Mouse (Mus musculus) heart, embryonic 14.5 days (tissue): ENCODE measurements around the gene Cacfd1. TPM values are rescaled to one million over a fixed set of nuclear protein-coding genes. Genes with fewer than 3 reads are reported as not detected.

Source experiments
- ATAC-seq: fragments of 200-750 bp; cut with Nextera tagmentation; 2 replicates; pipeline ENCODE4 v1.8.0; 2017; ENCODE audit warnings: low read depth, moderate TSS enrichment; ENCODE audit not compliant: insufficient number of reproducible peaks, insufficient read depth, low FRiP score
- H3K27ac ChIP-seq, 2 experiments: fragments of 200-500 bp in 1 of 2; fragments of 300-500 bp in 1 of 2; sonication (generic) in 1 of 2; replicated peaks in 1 of 2; 2 replicates each; pipeline ENCODE4 v1.5.1; 2012 to 2014; ENCODE audit warnings: low read depth in 2 of 2, low read length in 2 of 2, control low read depth in 1 of 2, mild to moderate bottlenecking in 1 of 2, mixed read lengths in 1 of 2; ENCODE audit not compliant: control insufficient read depth in 1 of 2, insufficient read depth in 1 of 2
- H3K27me3 ChIP-seq: fragments of 300-500 bp; sonication (generic); 2 replicates; pipeline ENCODE4 v1.6.1; 2014; ENCODE audit warnings: mild to moderate bottlenecking, low read length, control low read depth; ENCODE audit not compliant: control insufficient read depth, insufficient read depth
- H3K36me3 ChIP-seq: fragments of 300-500 bp; sonication (generic); 2 replicates; pipeline ENCODE4 v1.6.1; 2014; ENCODE audit warnings: mild to moderate bottlenecking, control low read depth, low read length, mixed read lengths; ENCODE audit not compliant: control insufficient read depth, insufficient read depth
- H3K4me1 ChIP-seq, 2 experiments: fragments of 200-500 bp in 1 of 2; fragments of 300-500 bp in 1 of 2; sonication (generic) in 1 of 2; 2 replicates each; pipeline ENCODE4 v1.6.1; 2012 to 2014; ENCODE audit warnings: low read length in 2 of 2, control low read depth in 1 of 2, mixed read lengths in 1 of 2; ENCODE audit not compliant: control insufficient read depth in 2 of 2, insufficient read depth in 2 of 2
- H3K4me2 ChIP-seq: fragments of 300-500 bp; sonication (generic); 2 replicates; pipeline ENCODE4 v1.6.1; 2014; ENCODE audit warnings: mild to moderate bottlenecking, low read length
- H3K4me3 ChIP-seq, 2 experiments: fragments of 200-500 bp in 1 of 2; fragments of 300-500 bp in 1 of 2; sonication (generic) in 1 of 2; 2 replicates each; pipeline ENCODE4 v1.5.1; 2012 to 2014; ENCODE audit warnings: low read length in 2 of 2, mild to moderate bottlenecking in 2 of 2, control low read depth in 1 of 2, low read depth in 1 of 2, moderate library complexity in 1 of 2; ENCODE audit not compliant: control insufficient read depth in 1 of 2, insufficient read depth in 1 of 2
- H3K9ac ChIP-seq: fragments of 300-500 bp; sonication (generic); 2 replicates; pipeline ENCODE4 v1.6.1; 2014; ENCODE audit warnings: mild to moderate bottlenecking, low read length
- H3K9me3 ChIP-seq: fragments of 300-500 bp; sonication (generic); 2 replicates; pipeline ENCODE4 v1.6.1; 2016; ENCODE audit warnings: low read length, control low read depth; ENCODE audit not compliant: control insufficient read depth
- WGBS: fragments of 180-500 bp; shearing (Covaris S2); extraction: QIAGEN DNeasy Blood & Tissue Kit; methylation state at CpG from one replicate; pipeline ENCODE4 v1.1.7; 2014; 5-methylcytosine and 5-hydroxymethylcytosine counted together
- polyA plus RNA-seq: library from polyadenylated mRNA; unstranded; fragments of >200 nt; fragmentation: Nextera tagmentation; extraction: Ambion mirVana; gene quantifications from 2 replicates; pipeline ENCODE4 v1.2.1, GENCODE M21; 2014

The Cacfd1 gene
- polyA plus RNA-seq = 38.5 and 40.9 TPM in 2 replicates

- Histone ChIP-seq H3K9ac (peak within 1 kb of the TSS; percentile 91), H3K9me3 (no peaks in the 10 kb centered on the region), H3K36me3 (peaks cover 17% of the 10 kb centered on the region), H3K27me3 (no peaks in the 10 kb centered on the region), H3K4me1 (peaks cover 10 to 14% of the 10 kb centered on the region in 2 experiments; a peak in 3 of 4 replicates), H3K4me3 (peak within 1 kb of the TSS; percentile 68 to 69), H3K27ac (peak within 1 kb of the TSS; percentile 46 to 76), H3K4me2 (peak within 1 kb of the TSS; percentile 69)
- WGBS = under 1% methylated on average over 43 of the region's 43 CpGs
- ATAC-seq = peak; percentile 93
These were observed at the start of gene Cacfd1 for GRCm38 (mm10) chr2:27009714-27010244. TSS of gene Cacfd1 (plus strand) at chr2:27009926.

DNA sequence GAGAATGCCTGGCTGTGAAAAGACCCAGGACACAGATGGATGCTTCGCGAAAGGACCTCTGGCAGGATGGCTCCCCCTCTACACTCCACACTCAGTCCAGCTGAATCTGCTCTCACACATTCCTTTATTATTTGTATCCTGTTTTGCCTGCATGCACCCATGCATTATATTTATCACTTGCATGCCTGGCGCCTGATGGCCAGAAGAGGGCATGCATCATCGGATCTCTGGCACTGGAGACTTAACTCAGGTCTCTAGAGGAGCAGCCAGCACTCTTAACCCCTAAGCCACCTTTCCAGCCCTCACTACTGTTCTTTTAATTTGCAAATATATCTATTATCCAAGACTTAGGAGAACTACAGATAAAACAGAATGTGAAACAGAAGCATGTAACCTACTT is 49.0 kb upstream of the Cacfd1 start:
- H3K36me3 ChIP-seq = peaks cover 61% of the 10 kb centered on the region
- H3K4me2 ChIP-seq = no peak overlapping the region
- no peak overlapping the region for H3K9ac ChIP-seq
- H3K4me3 ChIP-seq = no peak overlapping the region
- no peak overlapping the region for H3K27ac ChIP-seq
- WGBS = 75% methylated on average over 4 of the region's 4 CpGs
- H3K9me3 ChIP-seq = no peaks in the 10 kb centered on the region
- no peak for ATAC-seq
- H3K27me3 ChIP-seq = no peaks in the 10 kb centered on the region
- H3K4me1 ChIP-seq = peaks cover 0 to 15% of the 10 kb centered on the region in 2 experiments; a peak in 3 of 4 replicates

DNA sequence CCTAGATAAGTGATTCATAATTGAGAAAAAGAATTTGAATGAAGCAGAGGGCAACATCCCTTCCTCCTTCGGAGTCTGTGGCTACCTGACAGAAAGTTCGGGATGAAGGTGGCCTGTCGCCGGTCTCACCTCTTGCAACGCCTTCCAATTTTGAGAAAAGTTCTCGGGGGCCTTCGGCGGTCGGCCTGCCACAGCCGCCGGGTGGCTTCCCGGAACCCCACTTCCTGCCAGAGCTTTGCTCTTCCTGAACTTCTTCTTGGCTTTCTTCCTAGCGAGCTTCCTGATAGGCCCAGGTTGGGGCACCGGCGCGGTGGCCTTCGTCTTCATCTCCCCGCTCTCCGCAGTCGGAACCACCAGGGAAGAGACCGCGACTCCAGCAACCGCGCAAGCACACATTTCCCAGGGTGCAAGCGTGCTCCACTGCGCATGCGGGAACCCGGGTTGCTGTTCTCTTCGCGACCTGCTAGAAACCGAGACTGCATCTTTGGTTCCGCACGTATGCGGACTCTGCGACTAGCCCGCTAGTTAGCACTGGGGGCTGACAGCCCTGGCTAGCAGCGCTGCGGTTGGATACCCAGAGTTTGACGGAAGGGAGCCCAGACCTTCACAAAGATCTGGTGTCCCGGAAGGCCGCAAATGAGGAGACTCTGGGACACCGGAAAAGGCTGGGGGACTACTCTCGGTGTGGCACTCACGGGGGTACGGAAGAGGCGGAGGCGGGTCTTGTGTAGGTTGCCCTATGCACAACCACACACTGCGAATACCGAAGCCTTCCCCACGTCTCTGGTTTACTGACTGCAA is 45.6 kb upstream of the Cacfd1 start, which contains the start of gene Rexo4:
TSS of gene Rexo4 (minus strand) at position 464 of the 801 bp plus-strand sequence.
- peak; percentile 86 for ATAC-seq

GRCm38 (mm10) chr2:26964724-26965370 is 44.9 kb upstream of the Cacfd1 start:
- peaks cover 0 to 15% of the 10 kb centered on the region in 2 experiments; a peak in 3 of 4 replicates for H3K4me1 ChIP-seq
- no peaks in the 10 kb centered on the region for H3K27me3 ChIP-seq
- peak overlapping the region; percentile 93 for H3K4me2 ChIP-seq
- peak overlapping the region; percentile 68 to 85 for H3K4me3 ChIP-seq
- peak overlapping the region; percentile 30 to 99; a peak in 3 of 4 replicates for H3K27ac ChIP-seq
- no peaks in the 10 kb centered on the region for H3K9me3 ChIP-seq
- ATAC-seq = no peak
- H3K9ac ChIP-seq = peak overlapping the region; percentile 88
- 20% methylated on average over 14 of the region's 14 CpGs for WGBS
- peaks cover 23% of the 10 kb centered on the region for H3K36me3 ChIP-seq

More for the DNA sequence above, 45.6 kb upstream of the Cacfd1 start, which contains the start of gene Rexo4:
- under 1% methylated on average over 50 of the region's 50 CpGs for WGBS
- Histone ChIP-seq H3K27ac (peak within 1 kb of the TSS; percentile 99), H3K9me3 (no peaks in the 10 kb centered on the region), H3K9ac (peak within 1 kb of the TSS; percentile 88), H3K27me3 (no peaks in the 10 kb centered on the region), H3K4me2 (peak within 1 kb of the TSS; percentile 93), H3K4me1 (peaks cover 0 to 15% of the 10 kb centered on the region in 2 experiments; a peak in 3 of 4 replicates), H3K4me3 (peak within 1 kb of the TSS; percentile 68 to 85), H3K36me3 (peaks cover 28% of the 10 kb centered on the region)

- no peak for ATAC-seq
- H3K4me2 ChIP-seq = no peak overlapping the region
- WGBS = 75% methylated on average over 2 of the region's 2 CpGs
- peaks cover 5% of the 10 kb centered on the region for H3K36me3 ChIP-seq
- no peaks in the 10 kb centered on the region for H3K27me3 ChIP-seq
- no peak overlapping the region for H3K27ac ChIP-seq
- H3K4me3 ChIP-seq = no peak overlapping the region
- peaks cover 0 to 15% of the 10 kb centered on the region in 2 experiments; a peak in 3 of 4 replicates for H3K4me1 ChIP-seq
- no peak overlapping the region for H3K9ac ChIP-seq
- H3K9me3 ChIP-seq = no peaks in the 10 kb centered on the region
These were observed 42.5 kb upstream of the Cacfd1 start for GRCm38 (mm10) chr2:26967262-26967661.

- no peak for ATAC-seq
- H3K9me3 ChIP-seq = no peaks in the 10 kb centered on the region
- H3K4me2 ChIP-seq = no peak within 1 kb of the TSS
- H3K27ac ChIP-seq = no peak within 1 kb of the TSS
- WGBS = 50% methylated on average over 3 of the region's 3 CpGs
- H3K9ac ChIP-seq = no peak within 1 kb of the TSS
- no peaks in the 10 kb centered on the region for H3K27me3 ChIP-seq
- no peaks in the 10 kb centered on the region for H3K4me1 ChIP-seq
- no peaks in the 10 kb centered on the region for H3K36me3 ChIP-seq
- no peak within 1 kb of the TSS for H3K4me3 ChIP-seq
These were observed 36.6 kb upstream of the Cacfd1 start, which contains the start of gene Adamts13 for GRCm38 (mm10) chr2:26973116-26973515. TSS of gene Adamts13 (plus strand) at chr2:26973416.

DNA sequence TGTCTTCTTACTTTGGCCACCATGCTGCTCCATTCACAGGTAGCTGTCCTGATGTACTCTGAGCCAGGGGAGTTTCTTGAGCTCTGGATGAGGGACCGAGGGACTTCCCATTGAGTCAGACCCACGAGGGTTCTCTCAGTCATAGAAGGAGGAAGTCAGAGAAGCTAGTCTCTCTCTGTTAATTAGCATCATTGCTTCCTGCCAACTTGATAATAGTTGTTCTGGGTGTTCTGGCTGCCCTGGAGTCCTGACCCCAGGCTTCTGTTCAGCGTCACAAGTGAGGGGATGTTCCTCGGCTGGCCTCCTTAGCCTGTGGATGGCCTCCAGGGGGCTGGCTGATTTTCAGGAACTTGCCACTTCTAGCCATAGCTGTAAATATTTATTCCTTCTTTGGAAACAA is 35.8 kb upstream of the Cacfd1 start:
- H3K27me3 ChIP-seq = no peaks in the 10 kb centered on the region
- H3K4me2 ChIP-seq = no peak overlapping the region
- H3K4me3 ChIP-seq = no peak overlapping the region
- H3K27ac ChIP-seq = no peak overlapping the region
- H3K36me3 ChIP-seq = no peaks in the 10 kb centered on the region
- no peak for ATAC-seq
- H3K9me3 ChIP-seq = no peaks in the 10 kb centered on the region
- 22% methylated on average over 4 of the region's 4 CpGs for WGBS
- no peak overlapping the region for H3K9ac ChIP-seq
- no peaks in the 10 kb centered on the region for H3K4me1 ChIP-seq
